Mouse (Mus musculus) kidney, adult 2 months (tissue): ENCODE results near the gene Hsdl1.

Experiments
- CTCF ChIP-seq: fragments of 200-500 bp; conservative IDR thresholded peaks from 2 replicates; pipeline ENCODE4 v1.5.1; 2011; ENCODE audit warnings: low read depth, mild to moderate bottlenecking, control low read depth, low read length, moderate library complexity, mixed read lengths; ENCODE audit not compliant: insufficient read depth, insufficient read length
- POLR2A ChIP-seq: fragments of 200-500 bp; IDR thresholded peaks from one replicate; pipeline ENCODE4 v1.6.1; 2011; ENCODE audit warnings: low read depth, low read length, control low read depth

GRCm38 (mm10) chr8:119579096-119579495 lies 4.1 kb upstream of the Hsdl1 start:
- TF ChIP-seq CTCF (no peak), POLR2A (no peak)
